Mouse (Mus musculus): ENCODE measurements around the gene Prkag2. TPM values are rescaled to one million over a fixed set of nuclear protein-coding genes. Genes with fewer than 3 reads are reported as not detected.
A peak's percentile ranks its signal among the peaks of the same experiment; 100 is the strongest.
"Not testable (repeated sequence)": the region's sequence is repeated elsewhere in the genome, so short reads cannot be mapped to it uniquely, and the experiment has no call there.

Gene Prkag2
- polyA plus RNA-seq, 1 experiment from 2014 or later = 76.5 TPM

DNA sequence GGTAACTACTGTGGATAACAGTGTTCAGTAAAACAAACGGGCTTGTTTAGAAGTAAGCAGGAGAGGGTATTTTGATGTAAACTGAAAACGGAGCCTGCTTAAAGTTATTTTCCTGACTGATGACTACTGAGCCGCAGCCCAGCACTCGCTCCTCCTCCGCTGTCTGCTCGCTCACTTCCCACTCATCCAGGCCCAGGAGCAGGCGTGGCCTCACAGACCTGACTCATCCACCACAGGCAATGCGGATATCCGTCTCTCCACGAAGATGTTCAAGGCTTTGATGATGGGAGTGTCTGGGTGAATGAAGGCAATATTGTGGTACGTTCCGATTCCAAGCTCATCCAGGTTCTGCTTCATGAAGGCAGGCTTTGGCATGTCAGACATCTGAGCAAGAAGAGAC is 229.2 kb downstream of the Prkag2 start:
- no peak for ATAC-seq (ENCODE audit: low read depth)

DNA sequence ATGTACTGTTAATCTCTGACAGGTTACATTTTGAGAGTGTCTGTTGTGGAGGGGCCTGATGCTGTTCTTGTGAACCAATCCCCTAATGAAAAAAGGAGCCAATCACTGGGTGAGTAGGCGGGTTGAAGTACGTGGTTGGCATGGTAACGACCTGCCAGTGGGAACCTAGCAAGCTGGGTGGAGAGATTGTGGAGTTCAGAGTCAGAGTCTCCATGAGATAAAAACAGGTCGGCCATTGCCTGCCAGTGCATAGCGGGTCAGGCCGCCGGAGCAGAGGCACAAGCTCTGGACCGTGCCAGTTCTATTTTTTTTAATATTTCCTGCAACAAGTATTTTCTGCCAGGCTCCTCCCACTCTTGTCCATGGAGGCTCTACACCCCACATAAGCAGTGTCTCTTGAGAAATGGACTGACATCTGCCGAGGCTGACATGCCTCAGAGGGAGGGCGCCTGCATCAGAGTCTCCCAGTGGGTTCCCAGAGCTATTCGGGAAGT is 230.6 kb downstream of the Prkag2 start:
- no peaks in the 10 kb centered on the region for H3K27me3 ChIP-seq
- no peak overlapping the region for H3K4me2 ChIP-seq
- no peak overlapping the region for H3K4me3 ChIP-seq
- WGBS = 76% methylated on average over 11 of the region's 11 CpGs
- H3K9me3 ChIP-seq = no peaks in the 10 kb centered on the region
- H3K9ac ChIP-seq = no peak overlapping the region
- ATAC-seq (ENCODE audit: low read depth) = no peak
- peaks cover 65% of the 10 kb centered on the region for H3K36me3 ChIP-seq
- no peak overlapping the region for H3K27ac ChIP-seq (replicated peaks)
- no peaks in the 10 kb centered on the region for H3K4me1 ChIP-seq (replicated peaks)

More for the DNA sequence above, 229.2 kb downstream of the Prkag2 start:
- H3K9me3 ChIP-seq = no peaks in the 10 kb centered on the region
- no peak overlapping the region for H3K27ac ChIP-seq (replicated peaks)
- no peaks in the 10 kb centered on the region for H3K27me3 ChIP-seq
- no peak overlapping the region for H3K4me2 ChIP-seq
- peaks cover 69% of the 10 kb centered on the region for H3K36me3 ChIP-seq
- WGBS = 93% methylated on average over 12 of the region's 12 CpGs
- H3K4me1 ChIP-seq (replicated peaks) = no peaks in the 10 kb centered on the region
- no peak overlapping the region for H3K9ac ChIP-seq
- H3K4me3 ChIP-seq = no peak overlapping the region

DNA sequence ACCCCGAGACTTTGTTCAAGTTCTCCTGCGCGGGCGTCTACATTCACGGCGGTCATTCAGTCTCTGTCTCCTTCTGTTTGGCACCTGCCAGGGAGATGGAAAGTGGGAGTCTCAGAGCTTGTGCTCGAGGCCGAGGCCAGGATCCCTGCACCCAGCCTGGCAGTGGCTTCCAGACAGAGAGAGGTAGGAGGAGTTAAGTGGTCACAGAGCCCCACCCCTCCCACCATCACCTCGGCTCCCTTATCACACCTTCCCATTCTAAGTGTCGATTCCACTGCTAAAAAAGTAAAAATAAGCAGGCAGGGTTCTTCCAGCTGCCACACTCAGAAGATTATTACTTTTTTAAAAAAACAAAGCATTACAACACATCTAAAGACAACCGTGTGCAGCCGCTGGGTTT is 236.6 kb downstream of the Prkag2 start:
- no peak for ATAC-seq (ENCODE audit: low read depth)
- WGBS = 86% methylated on average over 12 of the region's 12 CpGs
- H3K4me1 ChIP-seq (replicated peaks) = no peaks in the 10 kb centered on the region
- H3K27me3 ChIP-seq = no peaks in the 10 kb centered on the region
- H3K4me3 ChIP-seq = no peak overlapping the region
- no peaks in the 10 kb centered on the region for H3K9me3 ChIP-seq
- H3K4me2 ChIP-seq = no peak overlapping the region
- H3K9ac ChIP-seq = no peak overlapping the region
- peaks cover 68% of the 10 kb centered on the region for H3K36me3 ChIP-seq
- H3K27ac ChIP-seq (replicated peaks) = no peak overlapping the region

DNA sequence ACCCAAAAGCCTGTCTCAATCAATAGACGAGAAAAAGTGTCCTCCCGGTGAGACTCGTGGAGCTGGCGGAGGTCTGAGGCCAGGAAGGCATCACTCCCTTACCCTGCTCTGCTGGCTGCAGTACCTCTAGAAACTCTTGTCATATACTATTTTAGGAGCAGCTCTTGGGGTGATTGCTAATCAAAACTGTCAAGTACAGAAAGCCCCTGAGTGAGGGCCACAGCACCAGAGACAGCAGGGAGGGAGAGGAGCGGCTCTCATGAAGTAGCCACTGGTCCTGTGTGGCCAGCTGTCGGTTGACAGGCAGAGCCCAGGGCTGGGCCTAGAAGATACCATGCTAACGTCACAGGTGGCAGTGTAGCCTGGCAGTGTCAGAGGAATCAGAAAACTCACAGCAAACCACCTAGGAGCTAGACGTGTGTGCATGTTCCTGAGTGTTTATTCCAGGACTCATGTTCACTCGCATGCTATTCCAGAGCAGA is 239.0 kb downstream of the Prkag2 start:
- no peaks in the 10 kb centered on the region for H3K9me3 ChIP-seq
- no peak overlapping the region for H3K9ac ChIP-seq
- ATAC-seq (ENCODE audit: low read depth) = no peak

DNA sequence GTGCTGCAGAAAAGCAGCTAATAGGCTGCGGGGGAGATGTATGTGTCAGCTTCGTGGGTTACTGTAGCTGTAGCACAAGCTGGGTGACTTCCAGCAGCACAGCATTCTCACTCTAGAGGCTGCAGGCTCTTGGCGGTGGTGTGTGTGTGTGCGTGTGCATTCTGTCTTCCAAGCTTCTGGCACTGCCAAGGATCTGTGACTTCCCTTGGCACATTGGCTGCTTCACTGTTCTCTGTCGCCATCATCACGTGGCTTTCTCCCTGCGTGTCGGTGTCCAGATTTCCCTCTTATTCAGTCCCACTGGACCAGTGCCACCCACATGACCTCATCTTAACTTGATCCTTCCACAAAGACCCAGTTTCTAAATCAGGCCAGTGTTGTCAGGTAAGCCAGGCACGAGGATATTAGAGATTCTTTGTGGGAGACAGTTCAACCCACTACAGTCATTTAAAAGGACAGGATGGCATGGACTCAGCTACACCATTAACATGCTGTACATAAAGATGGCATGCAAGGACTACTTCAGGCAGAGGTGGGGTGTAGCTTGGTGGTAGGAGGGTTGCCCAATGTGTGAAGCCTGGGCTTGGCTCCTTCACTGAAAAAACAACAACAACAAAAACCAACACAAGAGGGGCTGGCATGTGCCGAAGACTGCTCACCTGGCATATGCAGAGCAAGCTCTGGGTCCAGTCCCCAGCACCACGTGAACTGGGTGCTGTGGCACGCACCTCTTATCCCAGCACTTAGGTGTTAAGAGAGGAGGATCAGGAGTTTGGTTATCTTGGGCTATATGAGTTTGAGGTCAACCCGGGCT is 239.6 kb downstream of the Prkag2 start:
- no peaks in the 10 kb centered on the region for H3K27me3 ChIP-seq
- H3K36me3 ChIP-seq = peaks cover 41% of the 10 kb centered on the region
- no peak overlapping the region for H3K27ac ChIP-seq (replicated peaks)
- H3K4me1 ChIP-seq (replicated peaks) = no peaks in the 10 kb centered on the region
- 84% methylated on average over 13 of the region's 13 CpGs for WGBS
- no peak overlapping the region for H3K4me3 ChIP-seq
- no peaks in the 10 kb centered on the region for H3K9me3 ChIP-seq
- no peak overlapping the region for H3K4me2 ChIP-seq
- no peak; the same call in 1 of the 2 replicates for ATAC-seq (ENCODE audit: low read depth)
- H3K9ac ChIP-seq = no peak overlapping the region

More for the DNA sequence above, 239.0 kb downstream of the Prkag2 start:
- H3K36me3 ChIP-seq = peaks cover 48% of the 10 kb centered on the region
- H3K27ac ChIP-seq (replicated peaks) = no peak overlapping the region
- 92% methylated on average over 9 of the region's 9 CpGs for WGBS
- no peaks in the 10 kb centered on the region for H3K27me3 ChIP-seq
- no peak overlapping the region for H3K4me2 ChIP-seq
- H3K4me3 ChIP-seq = no peak overlapping the region
- no peaks in the 10 kb centered on the region for H3K4me1 ChIP-seq (replicated peaks)

DNA sequence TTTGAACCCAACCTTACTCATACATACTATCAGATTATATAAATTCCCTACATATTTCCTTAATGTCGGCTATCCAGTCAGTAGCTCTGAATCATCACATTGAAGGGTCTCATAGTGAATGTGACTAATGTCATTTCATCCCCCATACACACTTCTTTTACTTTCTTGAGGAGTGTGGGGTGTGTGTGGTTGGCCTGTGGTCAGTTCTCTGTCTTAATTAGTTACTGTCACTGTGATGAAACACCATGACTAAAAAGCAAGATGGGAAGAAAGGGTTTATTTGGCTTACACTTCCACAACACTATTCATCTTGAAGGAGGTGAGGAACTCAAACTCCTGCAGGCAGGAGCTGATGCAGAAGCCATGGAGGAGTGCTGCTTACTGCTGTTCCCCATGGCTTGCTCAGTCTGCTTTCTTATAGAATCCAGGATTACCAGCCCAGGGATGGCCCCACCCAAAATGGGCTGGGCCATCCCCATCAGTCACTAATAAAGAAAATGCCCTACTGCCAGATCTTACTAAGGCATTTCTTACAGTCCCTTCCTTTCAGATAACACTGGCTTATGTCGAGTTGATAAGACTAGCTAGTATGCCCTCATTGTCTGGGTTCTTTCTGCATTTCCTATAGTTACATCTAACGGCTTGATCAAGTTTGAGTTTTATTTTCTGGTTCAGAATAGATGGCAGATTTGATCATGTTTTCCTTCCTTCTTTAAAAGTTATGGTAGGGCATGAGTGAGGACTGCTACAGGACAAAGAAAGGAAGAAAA is 240.5 kb downstream of the Prkag2 start:
- H3K9me3 ChIP-seq = no peaks in the 10 kb centered on the region
- ATAC-seq (ENCODE audit: low read depth) = no peak
- H3K4me1 ChIP-seq (replicated peaks) = no peaks in the 10 kb centered on the region
- peaks cover 38% of the 10 kb centered on the region for H3K36me3 ChIP-seq
- no peak overlapping the region for H3K27ac ChIP-seq (replicated peaks)
- H3K9ac ChIP-seq = no peak overlapping the region
- H3K4me2 ChIP-seq = no peak overlapping the region
- WGBS = 88% methylated on average over 3 of the region's 3 CpGs
- H3K27me3 ChIP-seq = no peaks in the 10 kb centered on the region
- no peak overlapping the region for H3K4me3 ChIP-seq

DNA sequence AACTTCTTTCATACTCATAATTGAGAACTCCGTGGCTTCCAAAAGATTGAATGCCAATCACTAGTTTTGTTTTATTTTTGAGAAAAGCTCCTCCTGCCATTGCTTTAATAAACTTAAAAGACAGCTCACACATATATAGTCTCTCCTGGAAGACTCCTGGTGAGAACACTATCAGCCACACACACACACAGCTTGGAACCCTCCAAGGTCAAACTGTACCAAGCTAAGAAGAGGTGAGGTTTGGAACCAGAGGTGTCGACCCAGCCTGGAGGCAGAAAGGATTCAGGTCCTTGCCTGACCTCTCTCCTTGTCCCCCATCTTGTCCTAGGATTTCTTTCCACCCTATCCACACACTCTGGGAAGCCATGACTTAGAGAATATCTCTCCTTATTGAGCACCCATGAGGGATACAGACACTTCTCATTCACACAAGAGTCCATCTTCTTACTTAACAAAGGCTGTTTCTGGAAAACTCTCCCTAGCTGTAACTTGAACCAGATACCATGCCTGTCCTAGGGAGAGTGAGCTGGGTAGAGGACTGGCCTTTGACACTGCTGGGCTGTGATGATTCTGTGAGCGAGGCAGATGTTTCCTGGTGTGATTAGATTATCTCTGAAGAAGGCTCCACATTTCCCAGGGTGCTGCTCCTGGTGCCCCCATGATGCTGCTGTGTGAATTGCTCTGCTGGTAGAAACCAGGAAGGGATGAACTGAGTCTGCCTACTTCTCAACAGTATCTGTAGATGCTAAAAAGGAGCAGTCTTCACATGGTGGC is 245.4 kb downstream of the Prkag2 start:
- no peak overlapping the region for H3K27ac ChIP-seq (replicated peaks)
- no peaks in the 10 kb centered on the region for H3K9me3 ChIP-seq
- no peak overlapping the region for H3K4me2 ChIP-seq
- WGBS = 80% methylated on average over 3 of the region's 3 CpGs
- H3K4me1 ChIP-seq (replicated peaks) = no peaks in the 10 kb centered on the region
- H3K4me3 ChIP-seq = no peak overlapping the region
- no peak overlapping the region for H3K9ac ChIP-seq
- ATAC-seq (ENCODE audit: low read depth) = no peak
- H3K27me3 ChIP-seq = no peaks in the 10 kb centered on the region
- no peaks in the 10 kb centered on the region for H3K36me3 ChIP-seq

DNA sequence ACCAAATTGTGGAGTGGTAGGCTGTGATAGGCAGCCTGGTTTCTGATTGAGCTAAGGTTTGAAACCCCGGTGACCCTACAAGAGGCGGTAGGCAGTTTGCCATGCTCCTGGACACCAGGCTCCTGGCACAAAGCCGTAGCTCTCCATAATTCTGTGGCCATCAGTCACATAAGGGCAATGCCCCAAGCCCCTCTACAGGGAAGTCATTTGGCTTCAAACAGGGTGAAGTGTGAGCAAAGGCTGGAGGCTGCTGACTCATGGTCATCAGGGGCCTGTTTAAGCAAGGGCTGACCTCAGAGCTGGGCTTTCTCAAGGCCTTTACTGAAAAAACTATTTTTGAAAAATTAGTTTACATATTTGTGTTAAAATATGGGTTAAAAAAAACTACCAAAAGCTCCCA is 246.2 kb downstream of the Prkag2 start:
- H3K36me3 ChIP-seq = no peaks in the 10 kb centered on the region
- WGBS = 96% methylated on average over 3 of the region's 3 CpGs
- H3K4me2 ChIP-seq = no peak overlapping the region
- no peaks in the 10 kb centered on the region for H3K27me3 ChIP-seq
- no peaks in the 10 kb centered on the region for H3K9me3 ChIP-seq
- H3K4me3 ChIP-seq = no peak overlapping the region
- H3K4me1 ChIP-seq (replicated peaks) = no peaks in the 10 kb centered on the region
- H3K27ac ChIP-seq (replicated peaks) = no peak overlapping the region
- no peak for ATAC-seq (ENCODE audit: low read depth)
- no peak overlapping the region for H3K9ac ChIP-seq

DNA sequence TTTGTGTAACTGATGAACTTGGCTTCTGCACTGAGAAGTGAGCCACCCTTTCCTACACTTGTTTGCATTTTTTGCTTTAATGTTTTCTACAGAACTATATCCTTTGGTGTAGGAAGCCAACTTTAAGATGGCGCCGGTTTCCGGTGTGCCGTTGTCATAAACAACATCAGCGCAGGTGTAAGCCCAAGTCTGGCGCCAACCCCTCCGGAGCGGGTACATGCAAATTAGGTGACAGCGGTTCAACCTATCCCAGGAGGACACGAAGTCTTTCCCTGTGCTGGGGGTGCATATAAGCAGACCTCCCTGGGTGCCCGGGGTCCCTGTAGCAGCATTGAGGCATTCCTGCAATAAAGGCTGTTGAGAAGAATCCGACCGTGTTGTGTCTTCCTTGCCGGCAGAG is 252.2 kb downstream of the Prkag2 start:
- not testable (repeated sequence) for H3K9me3 ChIP-seq; H3K36me3 ChIP-seq; H3K4me3 ChIP-seq; H3K4me1 ChIP-seq (replicated peaks); H3K27ac ChIP-seq (replicated peaks); H3K4me2 ChIP-seq; ATAC-seq (ENCODE audit: low read depth); H3K27me3 ChIP-seq; H3K9ac ChIP-seq
- WGBS = 90% methylated on average over 14 of the region's 14 CpGs

DNA sequence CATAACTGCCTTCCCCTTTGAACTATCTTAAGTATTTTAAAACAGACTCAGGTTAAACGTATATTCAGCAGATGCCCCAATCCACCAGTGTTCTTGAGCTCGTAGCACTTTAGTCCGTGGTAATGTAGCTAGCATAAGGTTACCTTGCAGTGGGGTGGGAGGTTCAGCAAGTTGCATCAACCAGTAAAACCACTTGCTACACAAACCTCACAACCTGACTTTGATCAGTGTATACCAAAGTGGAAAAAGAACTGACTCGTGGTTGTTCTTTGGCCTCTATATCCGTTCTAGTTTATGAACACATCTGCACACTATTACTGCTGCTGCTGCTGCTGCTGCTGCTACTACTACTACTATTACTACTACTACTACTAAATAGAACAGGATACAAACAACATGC is 256.6 kb downstream of the Prkag2 start:
- Histone ChIP-seq H3K36me3 (no peaks in the 10 kb centered on the region), H3K4me2 (peak overlapping the region; percentile 80; the same call in 1 of the 2 replicates), H3K27ac (replicated peaks) (no peak overlapping the region), H3K27me3 (no peaks in the 10 kb centered on the region), H3K9ac (no peak overlapping the region; the same call in 1 of the 2 replicates), H3K4me3 (no peak overlapping the region), H3K4me1 (replicated peaks) (peaks cover 35% of the 10 kb centered on the region), H3K9me3 (no peaks in the 10 kb centered on the region)
- ATAC-seq (ENCODE audit: low read depth) = no peak
- 94% methylated on average over 5 of the region's 5 CpGs for WGBS

DNA sequence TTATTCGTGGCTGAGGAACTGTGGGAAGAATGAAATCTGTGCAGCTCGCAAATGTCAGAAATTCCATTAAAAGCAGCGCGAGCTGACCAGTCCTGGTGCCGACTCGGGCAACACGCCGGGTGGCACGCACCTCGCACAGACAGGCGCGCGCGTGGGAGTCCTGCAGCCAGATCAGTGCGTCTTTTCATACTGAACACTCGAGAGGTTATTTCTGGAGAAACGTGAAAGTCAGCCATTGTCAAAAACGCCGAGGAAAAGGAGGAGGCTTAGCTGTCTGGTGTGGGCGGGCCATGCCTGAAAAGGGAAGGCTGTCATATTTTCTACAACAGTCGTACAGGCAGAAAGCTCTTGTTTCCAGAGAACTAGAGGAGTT is 257.4 kb downstream of the Prkag2 start:
- peak overlapping the region; percentile 96 for H3K4me3 ChIP-seq
- WGBS = 2% methylated on average over 21 of the region's 21 CpGs
- H3K27ac ChIP-seq (replicated peaks) = peak overlapping the region; percentile 98
- peak overlapping the region; percentile 80 for H3K4me2 ChIP-seq
- no peaks in the 10 kb centered on the region for H3K27me3 ChIP-seq
- peaks cover 43% of the 10 kb centered on the region for H3K4me1 ChIP-seq (replicated peaks)
- H3K9ac ChIP-seq = peak overlapping the region; percentile 73
- ATAC-seq (ENCODE audit: low read depth) = peak; percentile 12
- no peaks in the 10 kb centered on the region for H3K36me3 ChIP-seq
- no peaks in the 10 kb centered on the region for H3K9me3 ChIP-seq

Measured in neural tube, embryonic 13.5 days (tissue).